Mouse (Mus musculus) CH12.LX (cell line): ENCODE data around the gene Tprkb. TPM values are rescaled to one million over a fixed set of nuclear protein-coding genes. Genes with fewer than 3 reads are reported as not detected.
"Not testable (repeated sequence)": the region's sequence is repeated elsewhere in the genome, so short reads cannot be mapped to it uniquely, and the experiment has no call there.

ENCODE experiments used
- DNase-seq: peaks from one replicate; pipeline ENCODE4 v3.0.0-alpha.2; 2013; ENCODE audit errors: extremely low read depth
- H3K27ac ChIP-seq: 2 replicates; pipeline ENCODE4 v1.5.1; 2012; ENCODE audit warnings: low read depth, mild to moderate bottlenecking, control low read depth, moderate library complexity; ENCODE audit not compliant: insufficient read depth
- H3K27me3 ChIP-seq: replicated peaks from 2 replicates; pipeline ENCODE3; 2012; ENCODE audit warnings: inconsistent platforms
- H3K36me3 ChIP-seq, 2 experiments: replicated peaks in 1 of 2; 2 replicates each; pipeline versions ENCODE3 to v1.6.1; 2012; ENCODE audit warnings: inconsistent platforms in 1 of 2, low read length in 1 of 2, mild to moderate bottlenecking in 1 of 2, mixed read lengths in 1 of 2, moderate library complexity in 1 of 2; ENCODE audit not compliant: control insufficient read depth in 1 of 2, insufficient read depth in 1 of 2
- H3K4me1 ChIP-seq, 2 experiments: 2 replicates each; pipeline ENCODE4 v1.6.1; 2012; ENCODE audit warnings: inconsistent platforms in 1 of 2, moderate library complexity in 1 of 2; ENCODE audit not compliant: insufficient read depth in 2 of 2, control insufficient read depth in 1 of 2
- H3K4me2 ChIP-seq: 2 replicates; pipeline ENCODE4 v1.6.1; 2012; ENCODE audit warnings: low read depth, mild to moderate bottlenecking, control low read depth; ENCODE audit not compliant: poor library complexity, insufficient read depth, severe bottlenecking
- H3K4me3 ChIP-seq, 3 experiments: fragments of 150-350 bp in 1 of 3; sonication (generic) in 1 of 3; replicated peaks in 1 of 3; 2 replicates each; pipeline versions ENCODE3 to v1.5.1; 2011 to 2012; ENCODE audit warnings: low read depth in 2 of 3, low read length in 2 of 3, mild to moderate bottlenecking in 2 of 3, moderate library complexity in 2 of 3, control low read depth in 1 of 3, improper control_type of control experiment in 1 of 3, inconsistent platforms in 1 of 3, mixed read lengths in 1 of 3; ENCODE audit not compliant: poor library complexity in 1 of 3
- H3K79me2 ChIP-seq: replicated peaks from 2 replicates; pipeline ENCODE4 v1.6.1; 2012; ENCODE audit warnings: mild to moderate bottlenecking, moderate library complexity; ENCODE audit not compliant: control insufficient read depth, poor library complexity, insufficient read depth, severe bottlenecking; ENCODE audit errors: extremely low read depth
- H3K9ac ChIP-seq: 2 replicates; pipeline ENCODE4 v1.6.1; 2012; ENCODE audit warnings: low read depth, mild to moderate bottlenecking, control low read depth, moderate library complexity; ENCODE audit not compliant: insufficient read depth
- H3K9me3 ChIP-seq: replicated peaks from 2 replicates; pipeline ENCODE3; 2012; ENCODE audit warnings: low read length, inconsistent platforms, mixed read lengths
- BHLHE40 ChIP-seq: IDR thresholded peaks from 2 replicates; pipeline ENCODE4 v1.6.1; 2011; ENCODE audit warnings: mild to moderate bottlenecking, low read depth, low read length, improper control_type of control experiment
- CHD1 ChIP-seq: IDR thresholded peaks from 2 replicates; pipeline ENCODE4 v1.6.1; 2012; ENCODE audit warnings: low read depth, low read length, improper control_type of control experiment, inconsistent platforms
- CTCF ChIP-seq, 2 experiments: IDR thresholded peaks in 1 of 2; conservative IDR thresholded peaks in 1 of 2; 2 replicates each; pipeline ENCODE4 v1.5.1; 2011 to 2012; ENCODE audit warnings: low read depth in 2 of 2, low read length in 2 of 2, improper control_type of control experiment in 1 of 2, inconsistent platforms in 1 of 2, mild to moderate bottlenecking in 1 of 2, moderate library complexity in 1 of 2
- ELF1 ChIP-seq: IDR thresholded peaks from 2 replicates; pipeline ENCODE4 v1.6.1; 2014; ENCODE audit warnings: low read depth, mild to moderate bottlenecking, inconsistent platforms, low read length, improper control_type of control experiment
- HCFC1 ChIP-seq: IDR thresholded peaks from 2 replicates; pipeline ENCODE4 v1.6.1; 2012; ENCODE audit warnings: low read depth, mild to moderate bottlenecking, inconsistent platforms, low read length, improper control_type of control experiment
- IRF4 ChIP-seq: IDR thresholded peaks from 2 replicates; pipeline ENCODE4 v1.6.1; 2014; ENCODE audit warnings: low read depth, mild to moderate bottlenecking, inconsistent platforms, low read length, improper control_type of control experiment
- JUN ChIP-seq: IDR thresholded peaks from 2 replicates; pipeline ENCODE4 v1.6.1; 2011; ENCODE audit warnings: low read depth, mild to moderate bottlenecking, low read length, improper control_type of control experiment, moderate library complexity; ENCODE audit not compliant: insufficient read depth
- MAFK ChIP-seq: IDR thresholded peaks from 2 replicates; pipeline ENCODE4 v1.6.1; 2011; ENCODE audit warnings: low read length, improper control_type of control experiment; ENCODE audit not compliant: insufficient replicate concordance
- MAX ChIP-seq: IDR thresholded peaks from 2 replicates; pipeline ENCODE4 v1.6.1; 2011; ENCODE audit warnings: low read length, improper control_type of control experiment
- MXI1 ChIP-seq: IDR thresholded peaks from 2 replicates; pipeline ENCODE4 v1.6.1; 2011; ENCODE audit warnings: mild to moderate bottlenecking, low read depth, low read length, improper control_type of control experiment
- NRF1 ChIP-seq: IDR thresholded peaks from 2 replicates; pipeline ENCODE4 v1.6.1; 2014; ENCODE audit warnings: low read depth, mild to moderate bottlenecking, inconsistent platforms, low read length, improper control_type of control experiment, moderate library complexity
- PAX5 ChIP-seq: IDR thresholded peaks from 2 replicates; pipeline ENCODE4 v1.6.1; 2012; ENCODE audit warnings: low read length, inconsistent platforms, mixed read lengths
- POLR2A ChIP-seq: IDR thresholded peaks from 2 replicates; pipeline ENCODE4 v1.6.1; 2011; ENCODE audit warnings: low read depth, mild to moderate bottlenecking, improper control_type of control experiment, low read length
- POLR2AphosphoS2 ChIP-seq: IDR thresholded peaks from 2 replicates; pipeline ENCODE4 v1.6.1; 2011; ENCODE audit warnings: low read depth, low read length, improper control_type of control experiment
- RAD21 ChIP-seq: IDR thresholded peaks from 2 replicates; pipeline ENCODE4 v1.6.1; 2011; ENCODE audit warnings: low read depth, mild to moderate bottlenecking, low read length, improper control_type of control experiment, moderate library complexity
- RCOR1 ChIP-seq: conservative IDR thresholded peaks from 2 replicates; pipeline ENCODE4 v1.6.1; 2012; ENCODE audit warnings: low read depth, mild to moderate bottlenecking, inconsistent platforms, low read length, improper control_type of control experiment
- SIN3A ChIP-seq: IDR thresholded peaks from 2 replicates; pipeline ENCODE4 v1.6.1; 2012; ENCODE audit warnings: low read length, improper control_type of control experiment, inconsistent platforms
- SMC3 ChIP-seq: IDR thresholded peaks from 2 replicates; pipeline ENCODE4 v1.6.1; 2011; ENCODE audit warnings: low read depth, low read length, improper control_type of control experiment
- TBP ChIP-seq: conservative IDR thresholded peaks from 2 replicates; pipeline ENCODE4 v1.6.1; 2011; ENCODE audit warnings: low read depth, low read length, improper control_type of control experiment
- TCF12 ChIP-seq: IDR thresholded peaks from 2 replicates; pipeline ENCODE4 v1.6.1; 2014; ENCODE audit warnings: low read depth, mild to moderate bottlenecking, inconsistent platforms, low read length, improper control_type of control experiment
- UBTF ChIP-seq: IDR thresholded peaks from 2 replicates; pipeline ENCODE4 v1.6.1; 2012; ENCODE audit warnings: low read depth, mild to moderate bottlenecking, inconsistent platforms, low read length, improper control_type of control experiment, moderate library complexity
- USF1 ChIP-seq: IDR thresholded peaks from 2 replicates; pipeline ENCODE4 v1.6.1; 2014; ENCODE audit warnings: low read depth, mild to moderate bottlenecking, inconsistent platforms, low read length, improper control_type of control experiment
- dilution Hi-C: fragments of 300-500 bp; cut with MboI; formaldehyde crosslinking; loops from 2 replicates; pipeline ENCODE4 v1.14.3; 2020; ENCODE audit warnings: low sequenced_read_pairs; ENCODE audit not compliant: extremely low pct_unique_long_range_greater_than_20kb, extremely low pct_ligation_motif_present
- in situ Hi-C: fragments of 300-500 bp; cut with MboI; formaldehyde crosslinking; loops from 3 replicates; pipeline ENCODE4 v1.14.3; 2019; ENCODE audit warnings: low sequenced_read_pairs, low pct_ligation_motif_present, low pct_unique_long_range_greater_than_20kb, mixed read lengths
- polyA plus RNA-seq: library from polyadenylated mRNA; unstranded; fragments of >175 nt; gene quantifications from 2 replicates; pipeline ENCODE4 v1.2.1, GENCODE M21; 2012; ENCODE audit warnings: low read depth; ENCODE audit not compliant: insufficient read length
- total RNA-seq, 2 experiments: library from RNA; depleted of rRNA; stranded (reverse); fragments of 300-350 nt in 1 of 2; fragments of >200 nt in 1 of 2; gene quantifications; 2 replicates each; pipeline ENCODE4 v1.2.3; 2012 to 2014

The Tprkb gene
- total and polyA plus RNA-seq, 3 experiments, result 21.2 to 59.8 (median 39.7) TPM

GRCm38 (mm10) chr6:85936508-85937465, 25.1 kb downstream of the Tprkb start:
- 0 out of 2 replicates have a peak, but pooled peaks have one; percentile 39 for TF ChIP-seq POLR2A
- TF ChIP-seq TBP, result peak; percentile 32; the same call in 1 of the 2 replicates
- peak; percentile 71 for TF ChIP-seq HCFC1
- peak; percentile 86 for TF ChIP-seq UBTF
- peak; percentile 19; the same call in 1 of the 2 replicates for TF ChIP-seq NRF1
- peak in 1 of 2 experiments; percentile 58; a peak in 2 of 4 replicates for TF ChIP-seq CTCF (conservative IDR thresholded peaks at IDR 0.05 in 1 of 2, IDR thresholded peaks at IDR 0.05 in 1 of 2; ENCODE audit: low read depth in 2 of 2, low read length in 2 of 2)
- TF ChIP-seq TCF12, result peak; percentile 32; the same call in 1 of the 2 replicates
- peak; percentile 33; the same call in 1 of the 2 replicates for TF ChIP-seq MAX
- TF ChIP-seq BHLHE40, result peak; percentile 79
- TF ChIP-seq MXI1, result peak; percentile 60; the same call in 1 of the 2 replicates
- TF ChIP-seq SMC3, result peak; percentile 15; the same call in 1 of the 2 replicates
- H3K27me3 ChIP-seq, H3K4me1 ChIP-seq, dilution Hi-C loops, H3K79me2 ChIP-seq, H3K9me3 ChIP-seq: not testable (repeated sequence)
- Histone ChIP-seq H3K27ac (peak overlapping the region; percentile 45), H3K4me2 (peak overlapping the region; percentile 39; the same call in 1 of the 2 replicates), H3K9ac (peak overlapping the region; percentile 82), H3K36me3 (peaks cover 5 to 30% of the 10 kb centered on the region in 2 experiments), H3K4me3 (peak overlapping the region; percentile 49 to 60 (median 52))
- peak; percentile 57 for DNase-seq
- in situ Hi-C loops, result loop anchor here (5.0 kb wide), 1 partner anchor 71 kb away; no protein-coding TSS in a partner anchor

GRCm38 (mm10) chr6:85938701-85939100, 27.0 kb downstream of the Tprkb start:
- in situ Hi-C loops, result loop anchor here (5.0 kb wide), 1 partner anchor 69 kb away; no protein-coding TSS in a partner anchor
- dilution Hi-C loops, result no loop called here
- H3K36me3 ChIP-seq, result peaks cover 12 to 31% of the 10 kb centered on the region in 2 experiments
- no peaks in the 10 kb centered on the region for H3K27me3 ChIP-seq
- no peak overlapping the region for H3K4me2 ChIP-seq
- H3K4me1 ChIP-seq, result peaks cover 0 to 4% of the 10 kb centered on the region in 2 experiments; a peak in 2 of 4 replicates
- no peak for TF ChIP-seq TCF12
- TF ChIP-seq HCFC1, result no peak
- TF ChIP-seq SIN3A, result no peak
- TF ChIP-seq UBTF, result no peak
- TF ChIP-seq RCOR1, result no peak
- TF ChIP-seq MXI1, result no peak
- TF ChIP-seq RAD21, result no peak
- no peak for TF ChIP-seq USF1
- no peak for TF ChIP-seq SMC3
- no peak for TF ChIP-seq POLR2AphosphoS2
- TF ChIP-seq CTCF (conservative IDR thresholded peaks at IDR 0.05 in 1 of 2, IDR thresholded peaks at IDR 0.05 in 1 of 2; ENCODE audit: low read depth in 2 of 2, low read length in 2 of 2), result no peak
- no peak for TF ChIP-seq MAFK
- no peak for TF ChIP-seq BHLHE40
- TF ChIP-seq CHD1, result no peak
- no peak for TF ChIP-seq ELF1
- no peak for TF ChIP-seq PAX5
- TF ChIP-seq POLR2A, result no peak
- no peak for TF ChIP-seq IRF4
- no peak for TF ChIP-seq JUN
- H3K4me3 ChIP-seq, result no peak overlapping the region
- no peak overlapping the region for H3K9ac ChIP-seq
- no peak overlapping the region for H3K27ac ChIP-seq
- no peaks in the 10 kb centered on the region for H3K79me2 ChIP-seq
- DNase-seq, result no peak
- H3K9me3 ChIP-seq, result no peaks in the 10 kb centered on the region
